Mouse (Mus musculus) E14TG2a.4 (cell line): ENCODE data around the gene Ifnar1.

Experiments
- H3K27me3 ChIP-seq: 2 replicates; pipeline ENCODE4 v1.6.1; 2014; ENCODE audit warnings: low read length, control low read depth; ENCODE audit not compliant: insufficient read depth
- H3K36me3 ChIP-seq: 2 replicates; pipeline ENCODE4 v1.6.1; 2014; ENCODE audit warnings: low read length, control low read depth; ENCODE audit not compliant: insufficient read depth
- H3K4me1 ChIP-seq: replicated peaks from 2 replicates; pipeline ENCODE4 v1.6.1; 2014; ENCODE audit warnings: low read depth, low read length, control low read depth
- H3K4me3 ChIP-seq: replicated peaks from 2 replicates; pipeline ENCODE4 v1.5.1; 2014; ENCODE audit warnings: mild to moderate bottlenecking, low read length
- H3K9me3 ChIP-seq: 2 replicates; pipeline ENCODE4 v1.6.1; 2014; ENCODE audit warnings: low read length, control low read depth
- CTCF ChIP-seq: conservative IDR thresholded peaks from 2 replicates; pipeline ENCODE4 v1.5.1; 2014; ENCODE audit warnings: low read length
- NANOG ChIP-seq: IDR thresholded peaks from 2 replicates; pipeline ENCODE4 v1.6.1; 2014; ENCODE audit warnings: borderline replicate concordance, low read length, mixed read lengths
- POU5F1 ChIP-seq: IDR thresholded peaks from 2 replicates; pipeline ENCODE4 v1.6.1; 2014; ENCODE audit warnings: low read length, borderline replicate concordance

The Ifnar1 gene

GRCm38 (mm10) chr16:91504701-91505100 is 19.7 kb downstream of the Ifnar1 start:
- Histone ChIP-seq H3K9me3 (no peaks in the 10 kb centered on the region), H3K36me3 (peaks cover 67% of the 10 kb centered on the region), H3K4me3 (no peak overlapping the region), H3K27me3 (no peaks in the 10 kb centered on the region), H3K4me1 (peaks cover 8% of the 10 kb centered on the region; the same call in 1 of the 2 replicates)
- TF ChIP-seq CTCF (no peak), POU5F1 (no peak), NANOG (no peak)

- Histone ChIP-seq H3K9me3 (no peaks in the 10 kb centered on the region), H3K4me1 (peaks cover 8% of the 10 kb centered on the region; the same call in 1 of the 2 replicates), H3K36me3 (peaks cover 63% of the 10 kb centered on the region), H3K4me3 (no peak overlapping the region), H3K27me3 (no peaks in the 10 kb centered on the region)
- no peak for TF ChIP-seq NANOG
Measured at GRCm38 (mm10) chr16:91505116-91505601, 20.1 kb downstream of the Ifnar1 start.

- no peaks in the 10 kb centered on the region for H3K9me3 ChIP-seq
- TF ChIP-seq CTCF (no peak), POU5F1 (no peak), NANOG (no peak)
- peaks cover 8% of the 10 kb centered on the region; the same call in 1 of the 2 replicates for H3K4me1 ChIP-seq
Measured at GRCm38 (mm10) chr16:91506396-91506795, 21.4 kb downstream of the Ifnar1 start.

GRCm38 (mm10) chr16:91512161-91512787 is 27.2 kb downstream of the Ifnar1 start:
- TF ChIP-seq POU5F1 (no peak), NANOG (no peak), CTCF (peak; percentile 84)
- no peaks in the 10 kb centered on the region for H3K9me3 ChIP-seq
- H3K4me3 ChIP-seq, result no peak overlapping the region
- H3K36me3 ChIP-seq, result 0 out of 2 replicates have a peak, but pooled peaks cover 3% of the 10 kb centered on the region
- H3K27me3 ChIP-seq, result peaks cover 12% of the 10 kb centered on the region; the same call in 1 of the 2 replicates
- H3K4me1 ChIP-seq, result peaks cover 10% of the 10 kb centered on the region

More at GRCm38 (mm10) chr16:91506396-91506795, 21.4 kb downstream of the Ifnar1 start:
- Histone ChIP-seq H3K36me3 (peaks cover 53% of the 10 kb centered on the region), H3K4me3 (peak overlapping the region; percentile 27; the same call in 1 of the 2 replicates), H3K27me3 (no peaks in the 10 kb centered on the region)

GRCm38 (mm10) chr16:91513099-91513498 is 28.1 kb downstream of the Ifnar1 start:
- Histone ChIP-seq H3K27me3 (peaks cover 12% of the 10 kb centered on the region; the same call in 1 of the 2 replicates), H3K36me3 (no peaks in the 10 kb centered on the region), H3K9me3 (no peaks in the 10 kb centered on the region), H3K4me1 (peaks cover 10% of the 10 kb centered on the region), H3K4me3 (no peak overlapping the region)
- TF ChIP-seq CTCF (no peak), NANOG (no peak), POU5F1 (no peak)

GRCm38 (mm10) chr16:91517020-91517419 is 32.0 kb downstream of the Ifnar1 start:
- Histone ChIP-seq H3K27me3 (peaks cover 14% of the 10 kb centered on the region; the same call in 1 of the 2 replicates), H3K36me3 (no peaks in the 10 kb centered on the region), H3K4me3 (no peak overlapping the region), H3K9me3 (no peaks in the 10 kb centered on the region), H3K4me1 (peaks cover 10% of the 10 kb centered on the region)
- TF ChIP-seq NANOG, result no peak
- no peak for TF ChIP-seq CTCF
- TF ChIP-seq POU5F1, result no peak

GRCm38 (mm10) chr16:91522040-91522439 is 37.0 kb downstream of the Ifnar1 start:
- Histone ChIP-seq H3K9me3 (peaks cover 4% of the 10 kb centered on the region; the same call in 1 of the 2 replicates), H3K36me3 (no peaks in the 10 kb centered on the region), H3K4me1 (peaks cover 4% of the 10 kb centered on the region; the same call in 1 of the 2 replicates), H3K4me3 (no peak overlapping the region), H3K27me3 (peaks cover 2% of the 10 kb centered on the region; the same call in 1 of the 2 replicates)
- no peak for TF ChIP-seq NANOG
- TF ChIP-seq CTCF, result no peak
- TF ChIP-seq POU5F1, result no peak

- Histone ChIP-seq H3K27me3 (peaks cover 2% of the 10 kb centered on the region; the same call in 1 of the 2 replicates), H3K4me3 (no peak overlapping the region)
- TF ChIP-seq POU5F1 (no peak), CTCF (no peak), NANOG (no peak)
Measured at GRCm38 (mm10) chr16:91522479-91523309, 37.7 kb downstream of the Ifnar1 start.

More at GRCm38 (mm10) chr16:91522479-91523309, 37.7 kb downstream of the Ifnar1 start:
- peaks cover 4% of the 10 kb centered on the region; the same call in 1 of the 2 replicates for H3K4me1 ChIP-seq
- H3K9me3 ChIP-seq, result peaks cover 4% of the 10 kb centered on the region; the same call in 1 of the 2 replicates
- no peaks in the 10 kb centered on the region for H3K36me3 ChIP-seq
